ENCODE assay signal across 8 mouse cellular contexts in genomic region chr7:141215880-141216733, GRCm38 (mm10). TPM values are rescaled to one million over a fixed set of nuclear protein-coding genes. Genes with fewer than 3 reads are reported as not detected.
A peak's percentile ranks its signal among the peaks of the same experiment; 100 is the strongest.
DNase-seq lines count a peak whose midpoint lies in the region; ATAC-seq and TF ChIP-seq lines count a peak whose summit lies in the region.

No protein-coding gene starts in this region.

- no peak for TF ChIP-seq CTCF in MEL (IDR thresholded peaks at IDR 0.05 in 2 of 3, conservative IDR thresholded peaks at IDR 0.05 in 1 of 3; ENCODE audit: control insufficient read depth in 1 of 3, insufficient read depth in 1 of 3, low read depth in 2 of 3, low read length in 3 of 3, poor library complexity in 1 of 3, severe bottlenecking in 1 of 3)
- no peak for TF ChIP-seq CTCF in liver, embryonic 14.5 days (IDR thresholded peaks at IDR 0.05; ENCODE audit: low read depth)

- 1% methylated on average over 24 of the region's 42 CpGs for WGBS in embryonic facial prominence, embryonic 14.5 days
- WGBS in liver, embryonic 14.5 days (ENCODE audit: insufficient replicate concordance): 2% methylated on average over 42 of the region's 42 CpGs
- under 1% methylated on average over 42 of the region's 42 CpGs for WGBS in neural tube, embryonic 13.5 days

- peaks cover 0 to 10% of the 10 kb centered on the region in 2 experiments; a peak in 3 of 4 replicates for H3K4me1 ChIP-seq in MEL (ENCODE audit: control insufficient read depth in 1 of 2, insufficient read depth in 2 of 2, low read length in 2 of 2)
- peaks cover 11% of the 10 kb centered on the region; the same call in 1 of the 2 replicates for H3K4me1 ChIP-seq in embryonic facial prominence, embryonic 14.5 days (ENCODE audit: control insufficient read depth, insufficient read depth, low read length)
- peaks cover 18 to 49% of the 10 kb centered on the region in 2 experiments for H3K4me1 ChIP-seq in liver, embryonic 14.5 days (replicated peaks; ENCODE audit: control insufficient read depth in 2 of 2, insufficient read depth in 2 of 2, low read length in 1 of 2)
- peaks cover 36% of the 10 kb centered on the region for H3K4me1 ChIP-seq in neural tube, embryonic 13.5 days (replicated peaks)

- no peaks in the 10 kb centered on the region; a peak in 1 of 4 replicates for H3K36me3 ChIP-seq in MEL (ENCODE audit: control insufficient read depth in 1 of 2, insufficient read depth in 2 of 2, low read length in 2 of 2)
- H3K36me3 ChIP-seq in embryonic facial prominence, embryonic 14.5 days (ENCODE audit: control insufficient read depth, insufficient read depth, low read length): peaks cover 10% of the 10 kb centered on the region; the same call in 1 of the 2 replicates
- H3K36me3 ChIP-seq in liver, embryonic 14.5 days (replicated peaks; ENCODE audit: control insufficient read depth, insufficient read depth, low read depth): peaks cover 6% of the 10 kb centered on the region; the same call in 1 of the 2 replicates
- peaks cover 9% of the 10 kb centered on the region; the same call in 1 of the 2 replicates for H3K36me3 ChIP-seq in neural tube, embryonic 13.5 days

- H3K27me3 ChIP-seq in MEL (ENCODE audit: control insufficient read depth in 1 of 2, insufficient read depth in 2 of 2, low read length in 2 of 2): no peaks in the 10 kb centered on the region
- no peaks in the 10 kb centered on the region for H3K27me3 ChIP-seq in embryonic facial prominence, embryonic 14.5 days (replicated peaks; ENCODE audit: control insufficient read depth, insufficient read depth, low read length)
- H3K27me3 ChIP-seq in liver, embryonic 14.5 days (ENCODE audit: control insufficient read depth, insufficient read depth, low read length): no peaks in the 10 kb centered on the region
- no peaks in the 10 kb centered on the region for H3K27me3 ChIP-seq in neural tube, embryonic 13.5 days

- peak overlapping the region; percentile 69 for H3K4me2 ChIP-seq in embryonic facial prominence, embryonic 14.5 days (ENCODE audit: low read depth, low read length)
- peak overlapping the region; percentile 74 for H3K4me2 ChIP-seq in liver, embryonic 14.5 days (ENCODE audit: low read depth)
- peak overlapping the region; percentile 94 for H3K4me2 ChIP-seq in neural tube, embryonic 13.5 days

- no peaks in the 10 kb centered on the region for H3K9me3 ChIP-seq in MEL (replicated peaks; ENCODE audit: insufficient read depth, low read length)
- H3K9me3 ChIP-seq in embryonic facial prominence, embryonic 14.5 days (ENCODE audit: control insufficient read depth, low read length): no peaks in the 10 kb centered on the region
- no peaks in the 10 kb centered on the region for H3K9me3 ChIP-seq in liver, embryonic 14.5 days (ENCODE audit: control insufficient read depth, low read length)
- H3K9me3 ChIP-seq in neural tube, embryonic 13.5 days: no peaks in the 10 kb centered on the region

- peak overlapping the region; percentile 78 for H3K9ac ChIP-seq in MEL (ENCODE audit: control insufficient read depth, low read depth, low read length, poor library complexity, severe bottlenecking)
- H3K9ac ChIP-seq in embryonic facial prominence, embryonic 14.5 days (ENCODE audit: low read depth, low read length): peak overlapping the region; percentile 63
- H3K9ac ChIP-seq in liver, embryonic 14.5 days (replicated peaks): peak overlapping the region; percentile 64
- peak overlapping the region; percentile 82 for H3K9ac ChIP-seq in neural tube, embryonic 13.5 days

- TF ChIP-seq RAD21 in MEL (IDR thresholded peaks at IDR 0.05; ENCODE audit: low read depth, low read length): no peak

- no peak for TF ChIP-seq EP300 in MEL (IDR thresholded peaks at IDR 0.05; ENCODE audit: low read depth in 1 of 2, low read length in 2 of 2)
- TF ChIP-seq EP300 in liver, embryonic 14.5 days (IDR thresholded peaks at IDR 0.05; ENCODE audit: low read depth): no peak

- H3K79me2 ChIP-seq in MEL (ENCODE audit: control insufficient read depth, insufficient read depth, low read length, poor library complexity): no peaks in the 10 kb centered on the region; the same call in 1 of the 2 replicates

- TF ChIP-seq POLR2A in MEL (IDR thresholded peaks at IDR 0.05; ENCODE audit: control insufficient read depth in 1 of 2, insufficient read depth in 1 of 2, low read depth in 1 of 2, low read length in 2 of 2, poor library complexity in 1 of 2): peak in 1 of 2 experiments; percentile 73; a peak in 2 of 4 replicates

- DNase-seq in gastrocnemius, postnatal 10 days: peak; percentile 31
- no peak for DNase-seq in gastrocnemius, postnatal 25 days
- no peak for DNase-seq in MEL (ENCODE audit: low read depth, low spot score)
- DNase-seq in embryonic facial prominence, embryonic 14.5 days (ENCODE audit: low spot score): no peak
- DNase-seq in liver, embryonic 14.5 days (ENCODE audit: low read depth in 3 of 3, low spot score in 3 of 3): peak in 2 of 3 experiments; percentile 49 to 55
- no peak for DNase-seq in cerebellum, adult 8-10 months

- 0 out of 2 replicates have a peak overlapping the region, but pooled peaks have one; percentile 22 for H3K27ac ChIP-seq in MEL (ENCODE audit: control insufficient read depth, low read depth, low read length)
- peak overlapping the region; percentile 53 for H3K27ac ChIP-seq in embryonic facial prominence, embryonic 14.5 days (replicated peaks; ENCODE audit: low read depth, low read length)
- H3K27ac ChIP-seq in liver, embryonic 14.5 days: peak overlapping the region; percentile 48
- peak overlapping the region; percentile 59 for H3K27ac ChIP-seq in neural tube, embryonic 13.5 days (replicated peaks)

- peak; percentile 66 for ATAC-seq in embryonic facial prominence, embryonic 14.5 days (ENCODE audit: low read depth)
- peak; percentile 18 for ATAC-seq in inflammation-experienced regulatory T-cells, adult 6 months
- peak; percentile 51 for ATAC-seq in liver, embryonic 14.5 days (ENCODE audit: insufficient read depth)
- peak; percentile 64 for ATAC-seq in neural tube, embryonic 13.5 days (ENCODE audit: low read depth)

- peak overlapping the region; percentile 83 to 84 for H3K4me3 ChIP-seq in MEL (ENCODE audit: control insufficient read depth in 1 of 2, insufficient read depth in 1 of 2, low read depth in 2 of 2, low read length in 2 of 2)
- peak overlapping the region; percentile 54 for H3K4me3 ChIP-seq in embryonic facial prominence, embryonic 14.5 days (ENCODE audit: low read depth, low read length)
- peak overlapping the region; percentile 60 to 63 for H3K4me3 ChIP-seq in liver, embryonic 14.5 days (ENCODE audit: insufficient read depth in 1 of 2, low read depth in 2 of 2, low read length in 2 of 2)
- H3K4me3 ChIP-seq in neural tube, embryonic 13.5 days: peak overlapping the region; percentile 58

RNA-seq across cellular contexts. Expression of gene Rassf7, which starts 0.4 kb away (rescaled TPM):
- 1 to 10 TPM; 2.1 to 2.8 TPM for total RNA-seq in gastrocnemius, postnatal 10 days (2021)
- total RNA-seq in gastrocnemius, postnatal 25 days (2021): 1 to 10 TPM in 1 of 2 experiments, under 1 TPM in 1; 0.38 to 1.1 TPM
- 7.0 and 7.6 TPM in 2 replicates for total RNA-seq in MEL (2012; rRNA removed)
- polyA plus RNA-seq in MEL (2012; ENCODE audit: insufficient read depth in 1 of 2, insufficient read length in 2 of 2, low read depth in 1 of 2, low replicate concordance in 2 of 2, missing spikeins in 1 of 2): 1 to 10 TPM in 1 of 2 experiments, not detected in 1; 9.5 TPM
- 26.7 and 30.2 TPM in 2 replicates for polyA plus RNA-seq in embryonic facial prominence, embryonic 14.5 days (2014; fragmentation: Nextera tagmentation; extraction: Ambion mirVana)
- 10 to 100 TPM in 2 of 3 experiments, 1 to 10 TPM in 1; 9.2 to 15.0 (median 13.7) TPM for polyA plus RNA-seq in inflammation-experienced regulatory T-cells, adult 6 months (2017; shearing (Covaris generic))
- 21.6 and 28.3 TPM in 2 replicates for polyA plus RNA-seq in liver, embryonic 14.5 days (2012; rRNA removed)
- 16.8 and 22.4 TPM in 2 replicates for polyA plus RNA-seq in liver, embryonic 14.5 days (2014; fragmentation: Nextera tagmentation; extraction: Ambion mirVana)
- 29.8 and 31.7 TPM in 2 replicates for polyA plus RNA-seq in neural tube, embryonic 13.5 days (2015; fragmentation: Nextera tagmentation; extraction: Ambion mirVana)

RNA-seq across cellular contexts. Expression of gene Lmntd2, which starts 2.2 kb away (rescaled TPM):
- total RNA-seq in gastrocnemius, postnatal 10 days (2021): not detected
- total RNA-seq in gastrocnemius, postnatal 25 days (2021): not detected
- not detected in 2 replicates for total RNA-seq in MEL (2012; rRNA removed)
- polyA plus RNA-seq in MEL (2012; ENCODE audit: insufficient read depth in 1 of 2, insufficient read length in 2 of 2, low read depth in 1 of 2, low replicate concordance in 2 of 2, missing spikeins in 1 of 2): under 1 TPM in 1 of 2 experiments, not detected in 1; 0.43 TPM
- 1.3 and 1.5 TPM in 2 replicates for polyA plus RNA-seq in embryonic facial prominence, embryonic 14.5 days (2014; fragmentation: Nextera tagmentation; extraction: Ambion mirVana)
- 10 to 100 TPM in 1 of 3 experiments, 1 to 10 TPM in 2; 4.6 to 11.3 (median 8.5) TPM for polyA plus RNA-seq in inflammation-experienced regulatory T-cells, adult 6 months (2017; shearing (Covaris generic))
- polyA plus RNA-seq in liver, embryonic 14.5 days (2012; rRNA removed): 2.0 and 2.3 TPM in 2 replicates
- polyA plus RNA-seq in liver, embryonic 14.5 days (2014; fragmentation: Nextera tagmentation; extraction: Ambion mirVana): 0.25 and 0.66 TPM in 2 replicates
- polyA plus RNA-seq in neural tube, embryonic 13.5 days (2015; fragmentation: Nextera tagmentation; extraction: Ambion mirVana): 1.3 and 1.5 TPM in 2 replicates

RNA-seq across cellular contexts. Expression of gene Phrf1, which starts 12.5 kb away (rescaled TPM):
- 10 to 100 TPM; 29.8 to 37.0 TPM for total RNA-seq in gastrocnemius, postnatal 10 days (2021)
- 10 to 100 TPM; 17.3 to 21.4 TPM for total RNA-seq in gastrocnemius, postnatal 25 days (2021)
- total RNA-seq in MEL (2012; rRNA removed): 65.0 and 66.1 TPM in 2 replicates
- 1,000 to 10,000 TPM in 1 of 2 experiments, 10 to 100 TPM in 1; 91.2 to 1,029 TPM for polyA plus RNA-seq in MEL (2012; ENCODE audit: insufficient read depth in 1 of 2, insufficient read length in 2 of 2, low read depth in 1 of 2, low replicate concordance in 2 of 2, missing spikeins in 1 of 2)
- 59.8 and 62.7 TPM in 2 replicates for polyA plus RNA-seq in embryonic facial prominence, embryonic 14.5 days (2014; fragmentation: Nextera tagmentation; extraction: Ambion mirVana)
- polyA plus RNA-seq in inflammation-experienced regulatory T-cells, adult 6 months (2017; shearing (Covaris generic)): 10 to 100 TPM; 40.5 to 51.6 (median 46.7) TPM
- polyA plus RNA-seq in liver, embryonic 14.5 days (2012; rRNA removed): 10.4 and 14.1 TPM in 2 replicates
- 25.7 and 28.3 TPM in 2 replicates for polyA plus RNA-seq in liver, embryonic 14.5 days (2014; fragmentation: Nextera tagmentation; extraction: Ambion mirVana)
- 71.4 and 74.1 TPM in 2 replicates for polyA plus RNA-seq in neural tube, embryonic 13.5 days (2015; fragmentation: Nextera tagmentation; extraction: Ambion mirVana)

RNA-seq across cellular contexts. Expression of gene Lrrc56, which starts 22.1 kb away (rescaled TPM):
- 1 to 10 TPM; 2.7 to 3.2 TPM for total RNA-seq in gastrocnemius, postnatal 10 days (2021)
- 1 to 10 TPM; 1.4 to 2.5 TPM for total RNA-seq in gastrocnemius, postnatal 25 days (2021)
- total RNA-seq in MEL (2012; rRNA removed): 1.0 and 1.6 TPM in 2 replicates
- polyA plus RNA-seq in MEL (2012; ENCODE audit: insufficient read depth in 1 of 2, insufficient read length in 2 of 2, low read depth in 1 of 2, low replicate concordance in 2 of 2, missing spikeins in 1 of 2): 1 to 10 TPM in 1 of 2 experiments, not detected in 1; 5.5 TPM
- 6.0 and 7.2 TPM in 2 replicates for polyA plus RNA-seq in embryonic facial prominence, embryonic 14.5 days (2014; fragmentation: Nextera tagmentation; extraction: Ambion mirVana)
- polyA plus RNA-seq in inflammation-experienced regulatory T-cells, adult 6 months (2017; shearing (Covaris generic)): 1 to 10 TPM; 1.3 to 2.2 (median 1.7) TPM
- 15.3 and 20.3 TPM in 2 replicates for polyA plus RNA-seq in liver, embryonic 14.5 days (2012; rRNA removed)
- polyA plus RNA-seq in liver, embryonic 14.5 days (2014; fragmentation: Nextera tagmentation; extraction: Ambion mirVana): 10.4 and 10.9 TPM in 2 replicates
- polyA plus RNA-seq in neural tube, embryonic 13.5 days (2015; fragmentation: Nextera tagmentation; extraction: Ambion mirVana): 7.6 and 9.0 TPM in 2 replicates

RNA-seq across cellular contexts. Expression of gene Hras, which starts 22.3 kb away (rescaled TPM):
- 100 to 1,000 TPM; 205 to 240 TPM for total RNA-seq in gastrocnemius, postnatal 10 days (2021)
- total RNA-seq in gastrocnemius, postnatal 25 days (2021): 100 to 1,000 TPM; 150 TPM
- total RNA-seq in MEL (2012; rRNA removed): 137 and 183 TPM in 2 replicates
- polyA plus RNA-seq in MEL (2012; ENCODE audit: insufficient read depth in 1 of 2, insufficient read length in 2 of 2, low read depth in 1 of 2, low replicate concordance in 2 of 2, missing spikeins in 1 of 2): 100 to 1,000 TPM in 1 of 2 experiments, not detected in 1; 149 TPM
- polyA plus RNA-seq in embryonic facial prominence, embryonic 14.5 days (2014; fragmentation: Nextera tagmentation; extraction: Ambion mirVana): 122 and 142 TPM in 2 replicates
- polyA plus RNA-seq in inflammation-experienced regulatory T-cells, adult 6 months (2017; shearing (Covaris generic)): 1 to 10 TPM; 1.5 to 6.2 (median 4.6) TPM
- polyA plus RNA-seq in liver, embryonic 14.5 days (2012; rRNA removed): 50.8 and 66.8 TPM in 2 replicates
- polyA plus RNA-seq in liver, embryonic 14.5 days (2014; fragmentation: Nextera tagmentation; extraction: Ambion mirVana): 84.4 and 102 TPM in 2 replicates
- 130 and 139 TPM in 2 replicates for polyA plus RNA-seq in neural tube, embryonic 13.5 days (2015; fragmentation: Nextera tagmentation; extraction: Ambion mirVana)

Comparison
In these comparisons a context has a peak if more than half of its experiments do, and no peak if none do; other contexts are left out.
1. DNase-seq: peak in gastrocnemius, postnatal 10 days (single experiment) and liver, embryonic 14.5 days (2 of 3); none in gastrocnemius, postnatal 25 days (single experiment), MEL (single experiment), embryonic facial prominence, embryonic 14.5 days (single experiment) and cerebellum, adult 8-10 months (single experiment).
2. Peak in every context shown above with its lines, with median percentiles within 50 percentile points of each other: H3K27ac ChIP-seq, H3K4me3 ChIP-seq, H3K9ac ChIP-seq, ATAC-seq and H3K4me2 ChIP-seq.